Mouse (Mus musculus): Measurements from ENCODE around the gene Cpsf4.
"Not testable (repeated sequence)": the region's sequence is repeated elsewhere in the genome, so short reads cannot be mapped to it uniquely, and the experiment has no call there.

Gene Cpsf4

GRCm38 (mm10) chr5:145229283-145229682, 62.3 kb downstream of the Cpsf4 start:
- DNase-seq, result not testable (repeated sequence)

- DNase-seq, result no peak
Observed at GRCm38 (mm10) chr5:145230641-145231040, 63.6 kb downstream of the Cpsf4 start.

GRCm38 (mm10) chr5:145231367-145231871, 64.4 kb downstream of the Cpsf4 start, which contains the start of gene Zfp655:
Zfp655 (plus strand) TSS chr5:145231715.
- DNase-seq, result peak; percentile 96

Data from cerebellum, adult 11 months (tissue).